Comparison of ENCODE assay signal across 23 mouse cellular contexts in genomic region chr13:70412788-70413187, GRCm38 (mm10).
DNase-seq lines count a peak whose midpoint lies in the region; ATAC-seq and TF ChIP-seq lines count a peak whose summit lies in the region.
"Had no signal": no experiment of that assay in that cellular context is flagged by ENCODE, and none has a peak within 500 bp of the region (broad histone marks: within the 10 kb centered on the region; RNA-seq: fewer than 3 reads in every experiment).

No protein-coding gene starts in this region.

- H3K36me3 ChIP-seq in forebrain, embryonic 11.5 days (ENCODE audit: control insufficient read depth, insufficient read depth, low read length), result no peaks in the 10 kb centered on the region
- no peaks in the 10 kb centered on the region for H3K36me3 ChIP-seq in forebrain, embryonic 10.5 days (replicated peaks)
- H3K36me3 ChIP-seq in midbrain, embryonic 10.5 days, result no peaks in the 10 kb centered on the region
- no peaks in the 10 kb centered on the region for H3K36me3 ChIP-seq in midbrain, postnatal 0 days (ENCODE audit: insufficient read depth, low read length)
- no peaks in the 10 kb centered on the region for H3K36me3 ChIP-seq in hindbrain, embryonic 16.5 days (ENCODE audit: control insufficient read depth, insufficient read depth, low read length)
- H3K36me3 ChIP-seq in midbrain, embryonic 16.5 days (ENCODE audit: control insufficient read depth, insufficient read depth, low read length), result no peaks in the 10 kb centered on the region
- H3K36me3 ChIP-seq: embryonic facial prominence, embryonic 13.5 days; heart, embryonic 13.5 days; kidney, embryonic 15.5 days; limb, embryonic 15.5 days had no signal

- H3K4me1 ChIP-seq in forebrain, embryonic 11.5 days (replicated peaks; ENCODE audit: control insufficient read depth, insufficient read depth, low read length), result peaks cover 2% of the 10 kb centered on the region; the same call in 1 of the 2 replicates
- H3K4me1 ChIP-seq in forebrain, embryonic 10.5 days, result peaks cover 16% of the 10 kb centered on the region
- H3K4me1 ChIP-seq in midbrain, embryonic 10.5 days, result peaks cover 16% of the 10 kb centered on the region
- no peaks in the 10 kb centered on the region for H3K4me1 ChIP-seq in midbrain, postnatal 0 days (ENCODE audit: insufficient read depth, low read length)
- H3K4me1 ChIP-seq in hindbrain, embryonic 16.5 days (ENCODE audit: control insufficient read depth, insufficient read depth, low read depth, low read length), result no peaks in the 10 kb centered on the region
- H3K4me1 ChIP-seq in midbrain, embryonic 16.5 days (ENCODE audit: control insufficient read depth, insufficient read depth, low read length), result peaks cover 8% of the 10 kb centered on the region; the same call in 1 of the 2 replicates
- H3K4me1 ChIP-seq: embryonic facial prominence, embryonic 13.5 days; heart, embryonic 13.5 days; kidney, embryonic 15.5 days; limb, embryonic 15.5 days had no signal

- H3K9me3 ChIP-seq in forebrain, embryonic 11.5 days (ENCODE audit: control insufficient read depth, low read length), result no peaks in the 10 kb centered on the region
- H3K9me3 ChIP-seq in forebrain, embryonic 10.5 days, result no peaks in the 10 kb centered on the region
- no peaks in the 10 kb centered on the region for H3K9me3 ChIP-seq in midbrain, embryonic 10.5 days (replicated peaks)
- H3K9me3 ChIP-seq in midbrain, postnatal 0 days (ENCODE audit: low read length), result no peaks in the 10 kb centered on the region
- no peaks in the 10 kb centered on the region for H3K9me3 ChIP-seq in hindbrain, embryonic 16.5 days (ENCODE audit: control insufficient read depth, low read length)
- no peaks in the 10 kb centered on the region for H3K9me3 ChIP-seq in midbrain, embryonic 16.5 days (replicated peaks; ENCODE audit: control insufficient read depth, low read length, poor library complexity, severe bottlenecking)
- H3K9me3 ChIP-seq: embryonic facial prominence, embryonic 13.5 days; heart, embryonic 13.5 days; kidney, embryonic 15.5 days; limb, embryonic 15.5 days had no signal

- H3K27me3 ChIP-seq in forebrain, embryonic 11.5 days (ENCODE audit: control insufficient read depth, insufficient read depth, low read length), result no peaks in the 10 kb centered on the region
- H3K27me3 ChIP-seq in forebrain, embryonic 10.5 days (ENCODE audit: poor library complexity, severe bottlenecking), result no peaks in the 10 kb centered on the region
- no peaks in the 10 kb centered on the region for H3K27me3 ChIP-seq in midbrain, embryonic 10.5 days (ENCODE audit: low read depth, poor library complexity, severe bottlenecking)
- H3K27me3 ChIP-seq in midbrain, postnatal 0 days (ENCODE audit: insufficient read depth, low read length), result no peaks in the 10 kb centered on the region
- H3K27me3 ChIP-seq in hindbrain, embryonic 16.5 days (replicated peaks; ENCODE audit: control insufficient read depth, insufficient read depth, low read length), result no peaks in the 10 kb centered on the region
- H3K27me3 ChIP-seq in midbrain, embryonic 16.5 days (ENCODE audit: control insufficient read depth, insufficient read depth, low read depth, low read length), result no peaks in the 10 kb centered on the region
- H3K27me3 ChIP-seq: embryonic facial prominence, embryonic 13.5 days; heart, embryonic 13.5 days; kidney, embryonic 15.5 days; limb, embryonic 15.5 days had no signal

- peak; percentile 57 for DNase-seq in forebrain, embryonic 11.5 days (ENCODE audit: low spot score)
- no peak for DNase-seq in forebrain, embryonic 10.5 days (ENCODE audit: extremely low spot score, low spot score)
- DNase-seq in midbrain, embryonic 10.5 days (ENCODE audit: low spot score), result peak; percentile 28
- no peak for DNase-seq in midbrain, postnatal 0 days (ENCODE audit: low spot score)
- no peak for DNase-seq in frontal cortex, postnatal 25 days (ENCODE audit: low spot score in 2 of 2)
- DNase-seq: adrenal gland, postnatal 10 days; cerebellum, adult 8-10 months; gastrocnemius, postnatal 10 days; heart, adult 18-20 months; heart, postnatal 14 days; kidney, adult 11 months; left cerebral cortex, postnatal 4 days; thymus, postnatal 25 days had no signal

- peak; percentile 72 for ATAC-seq in forebrain, embryonic 11.5 days (replicated peaks; ENCODE audit: low FRiP score)
- no peak for ATAC-seq in midbrain, postnatal 0 days (ENCODE audit: low FRiP score)
- peak; percentile 50; the same call in 1 of the 2 replicates for ATAC-seq in hindbrain, embryonic 16.5 days
- ATAC-seq in midbrain, embryonic 16.5 days, result 0 out of 2 replicates have a peak, but pooled peaks have one; percentile 25
- no peak; the same call in 1 of the 2 replicates for ATAC-seq in frontal cortex, adult (ENCODE audit: low TSS enrichment)
- ATAC-seq: lung, postnatal 0 days had no signal

- 18% methylated on average over 1 of the region's 1 CpGs for WGBS in forebrain, embryonic 11.5 days
- 31% methylated on average over 1 of the region's 1 CpGs for WGBS in forebrain, embryonic 10.5 days
- 34% methylated on average over 1 of the region's 1 CpGs for WGBS in midbrain, embryonic 10.5 days
- WGBS in midbrain, postnatal 0 days, result 19% methylated on average over 1 of the region's 1 CpGs
- 31% methylated on average over 1 of the region's 1 CpGs for WGBS in hindbrain, embryonic 16.5 days
- WGBS in midbrain, embryonic 16.5 days, result 14% methylated on average over 1 of the region's 1 CpGs

- H3K4me2 ChIP-seq in forebrain, embryonic 11.5 days (ENCODE audit: low read depth, low read length, severe bottlenecking), result no peak overlapping the region
- no peak overlapping the region for H3K4me2 ChIP-seq in midbrain, postnatal 0 days (ENCODE audit: low read depth, low read length, poor library complexity, severe bottlenecking)
- no peak overlapping the region for H3K4me2 ChIP-seq in hindbrain, embryonic 16.5 days (ENCODE audit: low read length)
- H3K4me2 ChIP-seq in midbrain, embryonic 16.5 days (ENCODE audit: low read length), result no peak overlapping the region
- H3K4me2 ChIP-seq: embryonic facial prominence, embryonic 13.5 days; heart, embryonic 13.5 days; kidney, embryonic 15.5 days; limb, embryonic 15.5 days had no signal

- no peak overlapping the region for H3K4me3 ChIP-seq in forebrain, embryonic 11.5 days (ENCODE audit: low read depth, low read length)
- H3K4me3 ChIP-seq in forebrain, embryonic 10.5 days, result no peak overlapping the region
- no peak overlapping the region for H3K4me3 ChIP-seq in midbrain, embryonic 10.5 days
- no peak overlapping the region for H3K4me3 ChIP-seq in midbrain, postnatal 0 days (ENCODE audit: low read depth, low read length)
- no peak overlapping the region for H3K4me3 ChIP-seq in hindbrain, embryonic 16.5 days (ENCODE audit: low read length)
- no peak overlapping the region for H3K4me3 ChIP-seq in midbrain, embryonic 16.5 days (ENCODE audit: low read depth, low read length)
- H3K4me3 ChIP-seq: embryonic facial prominence, embryonic 13.5 days; erythroblast, embryonic 14.5 days; heart, embryonic 13.5 days; kidney, embryonic 15.5 days; limb, embryonic 15.5 days had no signal

- no peak overlapping the region for H3K27ac ChIP-seq in forebrain, embryonic 11.5 days (ENCODE audit: low read depth, low read length)
- H3K27ac ChIP-seq in forebrain, embryonic 10.5 days, result no peak overlapping the region
- no peak overlapping the region; the same call in 1 of the 2 replicates for H3K27ac ChIP-seq in midbrain, embryonic 10.5 days (replicated peaks)
- no peak overlapping the region for H3K27ac ChIP-seq in midbrain, postnatal 0 days (ENCODE audit: low read depth, low read length)
- H3K27ac ChIP-seq in hindbrain, embryonic 16.5 days (ENCODE audit: low read depth, low read length), result no peak overlapping the region
- no peak overlapping the region for H3K27ac ChIP-seq in midbrain, embryonic 16.5 days (ENCODE audit: low read length)
- H3K27ac ChIP-seq: embryonic facial prominence, embryonic 13.5 days; heart, embryonic 13.5 days; kidney, embryonic 15.5 days; limb, embryonic 15.5 days; macrophage had no signal

- no peak; the same call in 1 of the 2 replicates for TF ChIP-seq CTCF in midbrain, postnatal 0 days (IDR thresholded peaks at IDR 0.05)

- H3K9ac ChIP-seq in forebrain, embryonic 11.5 days (ENCODE audit: low read length), result no peak overlapping the region
- H3K9ac ChIP-seq in midbrain, postnatal 0 days (replicated peaks; ENCODE audit: low read length, poor library complexity, severe bottlenecking), result no peak overlapping the region
- no peak overlapping the region for H3K9ac ChIP-seq in hindbrain, embryonic 16.5 days (ENCODE audit: low read depth, low read length)
- no peak overlapping the region for H3K9ac ChIP-seq in midbrain, embryonic 16.5 days (ENCODE audit: low read depth, low read length)
- H3K9ac ChIP-seq: embryonic facial prominence, embryonic 13.5 days; heart, embryonic 13.5 days; kidney, embryonic 15.5 days; limb, embryonic 15.5 days had no signal

Comparison
In these comparisons a context has a peak if more than half of its experiments do, and no peak if none do; other contexts are left out.
1. ATAC-seq: peak in forebrain, embryonic 11.5 days (single experiment), hindbrain, embryonic 16.5 days (single experiment) and midbrain, embryonic 16.5 days (single experiment); none in midbrain, postnatal 0 days (single experiment) and frontal cortex, adult (single experiment).
2. DNase-seq: peak in forebrain, embryonic 11.5 days (single experiment) and midbrain, embryonic 10.5 days (single experiment); none in forebrain, embryonic 10.5 days (single experiment), midbrain, postnatal 0 days (single experiment) and frontal cortex, postnatal 25 days (0 of 2).